Mouse (Mus musculus) ES-E14 (cell line): ENCODE results near the gene Olfr15.

Experiments
- CHD2 ChIP-seq: IDR thresholded peaks from 2 replicates; pipeline ENCODE4 v1.6.1; 2014; ENCODE audit warnings: mild to moderate bottlenecking, low read depth, low read length, inconsistent platforms
- HCFC1 ChIP-seq: IDR thresholded peaks from 2 replicates; pipeline ENCODE4 v1.6.1; 2012; ENCODE audit warnings: low read length, inconsistent platforms, borderline replicate concordance; ENCODE audit not compliant: insufficient read depth
- MAFK ChIP-seq: IDR thresholded peaks from 2 replicates; pipeline ENCODE4 v1.6.1; 2014; ENCODE audit warnings: mild to moderate bottlenecking, low read depth, low read length, inconsistent platforms; ENCODE audit not compliant: insufficient read depth
- ZC3H11A ChIP-seq: IDR thresholded peaks from 2 replicates; pipeline ENCODE4 v1.6.1; 2012; ENCODE audit warnings: low read depth, mild to moderate bottlenecking, inconsistent platforms, low read length, borderline replicate concordance

DNA sequence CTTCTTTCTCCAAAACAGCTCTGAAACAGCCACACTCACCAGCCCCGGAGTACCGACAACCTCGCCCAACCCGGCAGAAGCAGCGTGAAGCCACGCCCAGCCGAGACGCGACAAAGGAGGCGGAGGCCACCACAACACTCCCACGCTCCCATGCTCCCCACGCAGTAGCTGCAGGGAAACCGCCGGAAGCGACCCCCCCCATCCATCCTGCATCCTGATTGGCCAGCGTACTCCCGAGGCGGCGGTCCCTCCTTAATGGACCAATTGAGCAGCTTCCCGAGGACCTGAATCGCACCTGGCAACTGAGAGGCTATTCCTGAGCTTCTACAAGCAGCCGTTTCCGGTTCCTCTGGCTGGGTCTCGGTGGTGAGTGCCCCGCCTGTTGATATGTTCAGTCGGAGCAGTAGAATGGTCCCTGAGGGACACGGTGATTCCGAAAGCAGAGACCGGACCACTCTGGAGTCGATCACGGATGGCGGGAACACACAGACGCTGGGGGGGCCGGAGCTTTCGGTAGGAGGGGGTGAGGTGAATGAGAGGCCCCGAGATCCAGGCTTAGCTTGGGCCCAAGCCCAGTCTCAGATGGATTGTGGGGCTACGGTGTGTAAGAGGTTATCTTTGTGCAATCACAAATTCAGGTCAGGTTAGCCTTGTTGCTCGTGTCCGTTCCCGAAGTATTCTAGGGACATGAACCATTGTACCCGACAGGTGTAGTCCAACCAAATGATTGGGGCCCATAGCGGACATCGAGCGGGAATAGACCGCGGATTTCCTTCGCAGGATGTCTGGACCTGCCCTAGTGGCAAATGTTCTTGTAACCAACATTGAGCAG lies 41.8 kb downstream of the Olfr15 start, which contains the start of gene Naa60:
- peak; percentile 55; the same call in 1 of the 2 replicates for TF ChIP-seq CHD2
- 0 out of 2 replicates have a peak, but pooled peaks have one; percentile 58 for TF ChIP-seq HCFC1
- TF ChIP-seq ZC3H11A, result no peak
- TF ChIP-seq MAFK, result no peak
